Mouse (Mus musculus): Measurements from ENCODE around the gene Epor. TPM values are rescaled to one million over a fixed set of nuclear protein-coding genes. Genes with fewer than 3 reads are reported as not detected.

The Epor gene
- polyA plus RNA-seq, 1 experiment: 2.4 TPM

- no peaks in the 10 kb centered on the region for H3K36me3 ChIP-seq (ENCODE audit: control insufficient read depth, insufficient read depth, low read length)
- TF ChIP-seq CTCF (IDR thresholded peaks at IDR 0.05; ENCODE audit: extremely low read depth, insufficient read length, insufficient replicate concordance, low read depth, low read length) (no peak), POLR2A (IDR thresholded peaks at IDR 0.05; ENCODE audit: low read depth, low read length) (peak; percentile 38; the same call in 1 of the 2 replicates)
- H3K4me1 ChIP-seq (ENCODE audit: control insufficient read depth, insufficient read depth, insufficient read length, low read length): 0 out of 2 replicates have a peak, but pooled peaks cover 3% of the 10 kb centered on the region
- peak within 1 kb of the TSS; percentile 73 for H3K4me3 ChIP-seq (ENCODE audit: low read depth, low read length)
- H3K27ac ChIP-seq (ENCODE audit: insufficient read depth, low read depth, low read length): peak within 1 kb of the TSS; percentile 92
- H3K27me3 ChIP-seq (ENCODE audit: control insufficient read depth, insufficient read depth, low read length): peaks cover 2% of the 10 kb centered on the region; the same call in 1 of the 2 replicates
- WGBS: under 1% methylated on average over 54 of the region's 54 CpGs
Observed at GRCm38 (mm10) chr9:21955570-21956281, 7.6 kb downstream of the Epor start, which contains the start of gene Swsap1. Swsap1 (plus strand) TSS chr9:21955755.

DNA sequence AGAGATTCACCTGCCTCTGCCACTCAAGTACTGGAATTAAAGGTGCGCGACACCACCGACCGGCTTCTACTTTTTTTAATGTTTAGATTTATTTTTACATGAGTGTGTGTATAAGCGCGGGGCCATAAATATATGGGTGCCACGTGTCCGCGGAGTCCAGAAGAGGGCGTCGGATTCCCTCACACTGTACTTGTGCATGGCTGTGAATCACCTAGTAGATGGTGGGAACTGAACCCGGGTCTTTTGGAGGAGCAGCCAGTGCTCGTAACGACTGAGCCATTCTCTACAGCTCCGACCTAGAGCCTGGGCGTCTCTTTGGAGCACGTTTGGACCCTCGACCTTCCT, 8.1 kb downstream of the Epor start:
- H3K4me1 ChIP-seq (ENCODE audit: control insufficient read depth, insufficient read depth, insufficient read length, low read length): 0 out of 2 replicates have a peak, but pooled peaks cover 3% of the 10 kb centered on the region
- TF ChIP-seq CTCF (IDR thresholded peaks at IDR 0.05; ENCODE audit: extremely low read depth, insufficient read length, insufficient replicate concordance, low read depth, low read length) (peak; percentile 25; the same call in 1 of the 2 replicates), POLR2A (IDR thresholded peaks at IDR 0.05; ENCODE audit: low read depth, low read length) (no peak)
- no peaks in the 10 kb centered on the region for H3K36me3 ChIP-seq (ENCODE audit: control insufficient read depth, insufficient read depth, low read length)
- H3K4me3 ChIP-seq (ENCODE audit: low read depth, low read length): peak overlapping the region; percentile 73
- no peaks in the 10 kb centered on the region for H3K27me3 ChIP-seq (ENCODE audit: control insufficient read depth, insufficient read depth, low read length)
- H3K27ac ChIP-seq (ENCODE audit: insufficient read depth, low read depth, low read length): peak overlapping the region; percentile 82
- WGBS: under 1% methylated on average over 18 of the region's 18 CpGs

- no peaks in the 10 kb centered on the region for H3K27me3 ChIP-seq (ENCODE audit: control insufficient read depth, insufficient read depth, low read length)
- WGBS: 47% methylated on average over 3 of the region's 3 CpGs
- no peak overlapping the region for H3K27ac ChIP-seq (ENCODE audit: insufficient read depth, low read depth, low read length)
- 0 out of 2 replicates have a peak, but pooled peaks cover 3% of the 10 kb centered on the region for H3K4me1 ChIP-seq (ENCODE audit: control insufficient read depth, insufficient read depth, insufficient read length, low read length)
- H3K36me3 ChIP-seq (ENCODE audit: control insufficient read depth, insufficient read depth, low read length): no peaks in the 10 kb centered on the region
- H3K4me3 ChIP-seq (ENCODE audit: low read depth, low read length): no peak overlapping the region
- TF ChIP-seq CTCF (IDR thresholded peaks at IDR 0.05; ENCODE audit: extremely low read depth, insufficient read length, insufficient replicate concordance, low read depth, low read length) (no peak), POLR2A (IDR thresholded peaks at IDR 0.05; ENCODE audit: low read depth, low read length) (no peak)
Observed at GRCm38 (mm10) chr9:21954635-21955034, 8.7 kb downstream of the Epor start.

DNA sequence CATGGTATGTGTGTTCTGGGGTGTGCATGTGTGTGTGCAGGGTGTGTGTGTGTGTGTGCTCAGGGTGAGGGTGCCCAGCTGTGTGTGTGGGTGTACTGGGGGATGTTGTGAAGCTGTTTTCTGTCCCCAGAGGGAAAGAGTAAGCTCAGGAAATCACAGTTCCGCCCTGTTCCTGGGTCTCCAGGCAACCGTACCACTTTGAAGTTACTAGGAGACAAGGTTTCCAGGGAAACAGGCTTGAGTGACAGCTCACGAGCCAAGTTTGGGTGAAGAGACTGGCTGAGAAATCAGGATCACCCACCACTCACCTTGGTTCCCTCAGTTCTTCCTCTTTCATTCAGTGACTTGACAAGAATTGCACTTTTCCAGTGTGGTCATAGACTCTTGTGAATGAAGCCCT, 9.7 kb downstream of the Epor start:
- no peaks in the 10 kb centered on the region for H3K36me3 ChIP-seq (ENCODE audit: control insufficient read depth, insufficient read depth, low read length)
- 21% methylated on average over 3 of the region's 3 CpGs for WGBS
- no peaks in the 10 kb centered on the region for H3K27me3 ChIP-seq (ENCODE audit: control insufficient read depth, insufficient read depth, low read length)
- 0 out of 2 replicates have a peak, but pooled peaks cover 3% of the 10 kb centered on the region for H3K4me1 ChIP-seq (ENCODE audit: control insufficient read depth, insufficient read depth, insufficient read length, low read length)
- no peak overlapping the region for H3K4me3 ChIP-seq (ENCODE audit: low read depth, low read length)
- H3K27ac ChIP-seq (ENCODE audit: insufficient read depth, low read depth, low read length): no peak overlapping the region
- TF ChIP-seq CTCF (IDR thresholded peaks at IDR 0.05; ENCODE audit: extremely low read depth, insufficient read length, insufficient replicate concordance, low read depth, low read length) (no peak), POLR2A (IDR thresholded peaks at IDR 0.05; ENCODE audit: low read depth, low read length) (no peak)

- Histone ChIP-seq H3K4me3 (ENCODE audit: low read depth, low read length) (no peak overlapping the region), H3K4me1 (ENCODE audit: control insufficient read depth, insufficient read depth, insufficient read length, low read length) (peaks cover 2% of the 10 kb centered on the region; the same call in 1 of the 2 replicates), H3K36me3 (ENCODE audit: control insufficient read depth, insufficient read depth, low read length) (no peaks in the 10 kb centered on the region), H3K27me3 (ENCODE audit: control insufficient read depth, insufficient read depth, low read length) (0 out of 2 replicates have a peak, but pooled peaks cover 6% of the 10 kb centered on the region), H3K27ac (ENCODE audit: insufficient read depth, low read depth, low read length) (no peak overlapping the region)
- 74% methylated on average over 3 of the region's 3 CpGs for WGBS
- no peak for TF ChIP-seq CTCF (IDR thresholded peaks at IDR 0.05; ENCODE audit: extremely low read depth, insufficient read length, insufficient replicate concordance, low read depth, low read length)
- TF ChIP-seq POLR2A (IDR thresholded peaks at IDR 0.05; ENCODE audit: low read depth, low read length): no peak
Observed at GRCm38 (mm10) chr9:21951977-21952376, 11.3 kb downstream of the Epor start.

- Histone ChIP-seq H3K27me3 (ENCODE audit: control insufficient read depth, insufficient read depth, low read length) (0 out of 2 replicates have a peak, but pooled peaks cover 6% of the 10 kb centered on the region), H3K4me1 (ENCODE audit: control insufficient read depth, insufficient read depth, insufficient read length, low read length) (peaks cover 2% of the 10 kb centered on the region; the same call in 1 of the 2 replicates), H3K36me3 (ENCODE audit: control insufficient read depth, insufficient read depth, low read length) (no peaks in the 10 kb centered on the region), H3K27ac (ENCODE audit: insufficient read depth, low read depth, low read length) (no peak overlapping the region), H3K4me3 (ENCODE audit: low read depth, low read length) (no peak overlapping the region)
- TF ChIP-seq POLR2A (IDR thresholded peaks at IDR 0.05; ENCODE audit: low read depth, low read length) (no peak), CTCF (IDR thresholded peaks at IDR 0.05; ENCODE audit: extremely low read depth, insufficient read length, insufficient replicate concordance, low read depth, low read length) (no peak)
- 17% methylated on average over 11 of the region's 11 CpGs for WGBS
Observed at GRCm38 (mm10) chr9:21950322-21950721, 13.0 kb downstream of the Epor start.

GRCm38 (mm10) chr9:21948790-21949189, 14.5 kb downstream of the Epor start:
- Histone ChIP-seq H3K36me3 (ENCODE audit: control insufficient read depth, insufficient read depth, low read length) (no peaks in the 10 kb centered on the region), H3K4me1 (ENCODE audit: control insufficient read depth, insufficient read depth, insufficient read length, low read length) (peaks cover 4% of the 10 kb centered on the region; the same call in 1 of the 2 replicates), H3K27me3 (ENCODE audit: control insufficient read depth, insufficient read depth, low read length) (0 out of 2 replicates have a peak, but pooled peaks cover 6% of the 10 kb centered on the region), H3K4me3 (ENCODE audit: low read depth, low read length) (no peak overlapping the region), H3K27ac (ENCODE audit: insufficient read depth, low read depth, low read length) (no peak overlapping the region)
- WGBS: 68% methylated on average over 6 of the region's 6 CpGs
- TF ChIP-seq POLR2A (IDR thresholded peaks at IDR 0.05; ENCODE audit: low read depth, low read length) (no peak), CTCF (IDR thresholded peaks at IDR 0.05; ENCODE audit: extremely low read depth, insufficient read length, insufficient replicate concordance, low read depth, low read length) (no peak)

Measured in small intestine, adult 2 months (tissue).